Mouse (Mus musculus) midbrain, embryonic 11.5 days (tissue): ENCODE measurements around the gene Ap5z1. TPM values are rescaled to one million over a fixed set of nuclear protein-coding genes. Genes with fewer than 3 reads are reported as not detected.

ENCODE experiments used
- ATAC-seq: fragments of 200-750 bp; cut with Nextera tagmentation; 2 replicates; pipeline ENCODE4 v1.8.0; 2017; ENCODE audit warnings: moderate TSS enrichment, moderate library complexity; ENCODE audit not compliant: low FRiP score
- DNase-seq: peaks from one replicate; pipeline ENCODE4 v3.0.0; 2015; ENCODE audit warnings: low spot score; ENCODE audit errors: missing footprints
- H3K27ac ChIP-seq: fragments of 300-500 bp; sonication (generic); 2 replicates; pipeline ENCODE4 v1.5.1; 2014; ENCODE audit warnings: low read depth, low read length
- H3K27me3 ChIP-seq: fragments of 300-500 bp; sonication (generic); 2 replicates; pipeline ENCODE4 v1.6.1; 2014; ENCODE audit warnings: mild to moderate bottlenecking, low read length, moderate library complexity, mixed read lengths; ENCODE audit not compliant: control insufficient read depth, insufficient read depth
- H3K36me3 ChIP-seq: fragments of 300-500 bp; sonication (generic); 2 replicates; pipeline ENCODE4 v1.6.1; 2014; ENCODE audit warnings: mild to moderate bottlenecking, low read length, moderate library complexity, mixed read lengths; ENCODE audit not compliant: control insufficient read depth, insufficient read depth
- H3K4me1 ChIP-seq: fragments of 300-500 bp; sonication (generic); 2 replicates; pipeline ENCODE4 v1.6.1; 2014; ENCODE audit warnings: low read length; ENCODE audit not compliant: control insufficient read depth, insufficient read depth
- H3K4me2 ChIP-seq: fragments of 300-500 bp; sonication (generic); 2 replicates; pipeline ENCODE4 v1.6.1; 2014; ENCODE audit warnings: mild to moderate bottlenecking, moderate library complexity
- H3K4me3 ChIP-seq: fragments of 300-500 bp; sonication (generic); 2 replicates; pipeline ENCODE4 v1.5.1; 2014; ENCODE audit warnings: low read depth, low read length
- H3K9ac ChIP-seq: fragments of 300-500 bp; sonication (generic); 2 replicates; pipeline ENCODE4 v1.6.1; 2014; ENCODE audit warnings: low read length
- H3K9me3 ChIP-seq: fragments of 300-500 bp; sonication (generic); 2 replicates; pipeline ENCODE4 v1.6.1; 2016; ENCODE audit warnings: low read length; ENCODE audit not compliant: control insufficient read depth
- WGBS: fragments of 180-500 bp; shearing (Covaris S2); extraction: QIAGEN DNeasy Blood & Tissue Kit; methylation state at CpG from one replicate; pipeline ENCODE4 v1.1.7; 2014; 5-methylcytosine and 5-hydroxymethylcytosine counted together
- polyA plus RNA-seq: library from polyadenylated mRNA; unstranded; fragments of >200 nt; fragmentation: Nextera tagmentation; extraction: Ambion mirVana; gene quantifications from 2 replicates; pipeline ENCODE4 v1.2.1, GENCODE M21; 2014

Gene Ap5z1
- polyA plus RNA-seq, 1 experiment from 2014 or later = 10.5 TPM

DNA sequence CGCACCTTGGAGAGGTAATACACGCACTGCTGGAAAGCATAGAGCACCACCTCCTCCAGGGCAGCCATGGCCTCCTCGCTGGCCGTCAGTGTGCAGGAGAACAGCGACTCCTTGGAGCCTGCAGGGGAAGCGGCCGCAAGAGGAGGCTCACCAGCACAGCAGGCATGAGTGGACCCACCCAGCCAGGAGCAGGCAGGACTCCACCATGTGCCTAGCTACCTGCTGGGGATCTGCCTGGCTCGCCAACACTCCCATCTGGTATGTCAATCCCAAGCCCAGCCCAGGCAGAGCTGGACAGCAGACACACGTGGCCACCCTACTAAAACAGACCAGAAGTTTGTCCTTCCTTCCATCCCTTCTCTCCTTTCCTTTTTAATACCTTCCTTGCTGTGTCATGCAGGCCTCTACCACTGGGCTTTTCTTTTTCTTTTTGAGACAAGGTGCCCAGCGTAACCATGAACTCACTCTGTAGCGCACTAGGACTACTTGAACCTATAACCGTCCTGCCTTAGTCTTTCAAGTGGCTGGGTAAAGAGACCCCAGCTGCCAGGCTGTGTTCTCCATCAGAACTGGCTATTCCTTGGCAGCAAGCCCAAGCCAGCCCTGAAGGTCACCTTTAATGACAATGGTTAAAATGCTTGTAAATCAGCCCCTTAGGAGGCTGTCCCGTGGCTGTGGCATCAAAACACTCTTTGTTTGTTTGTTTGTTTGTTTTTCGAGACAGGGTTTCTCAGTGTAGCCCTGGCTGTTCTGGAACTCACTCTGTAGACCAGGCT is 31.8 kb downstream of the Ap5z1 start:
- ATAC-seq (no peak), DNase-seq (no peak)
- Histone ChIP-seq H3K27me3 (no peaks in the 10 kb centered on the region), H3K9me3 (no peaks in the 10 kb centered on the region), H3K9ac (no peak overlapping the region), H3K4me1 (no peaks in the 10 kb centered on the region), H3K36me3 (no peaks in the 10 kb centered on the region), H3K4me3 (no peak overlapping the region), H3K4me2 (no peak overlapping the region), H3K27ac (no peak overlapping the region)
- WGBS = 64% methylated on average over 14 of the region's 14 CpGs

DNA sequence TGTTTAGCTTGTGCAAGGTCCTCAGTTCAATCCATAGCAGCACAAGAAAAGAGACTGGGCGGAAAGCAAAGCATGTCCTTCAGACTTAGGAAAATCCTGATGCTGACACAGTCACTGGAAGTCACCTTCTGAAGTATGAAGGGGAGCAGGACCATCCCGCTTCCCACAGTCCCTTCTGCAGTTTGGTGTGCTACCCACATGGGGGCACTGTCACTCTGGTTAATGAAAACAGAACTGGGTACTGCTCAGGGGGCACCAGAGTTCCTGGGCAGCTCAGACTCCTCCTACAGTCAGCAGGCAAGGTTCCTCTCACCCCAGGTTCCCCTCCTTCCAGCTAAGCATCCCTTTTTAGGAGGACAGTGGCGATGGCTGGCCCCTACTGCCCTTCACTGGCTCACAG is 35.2 kb downstream of the Ap5z1 start:
- no peaks in the 10 kb centered on the region for H3K27me3 ChIP-seq
- no peak overlapping the region for H3K4me2 ChIP-seq
- no peak overlapping the region for H3K9ac ChIP-seq
- H3K4me1 ChIP-seq = no peaks in the 10 kb centered on the region
- ATAC-seq = no peak
- H3K4me3 ChIP-seq = no peak overlapping the region
- H3K9me3 ChIP-seq = no peaks in the 10 kb centered on the region
- no peak overlapping the region for H3K27ac ChIP-seq
- 20% methylated on average over 3 of the region's 3 CpGs for WGBS
- H3K36me3 ChIP-seq = no peaks in the 10 kb centered on the region
- DNase-seq = peak; percentile 88

DNA sequence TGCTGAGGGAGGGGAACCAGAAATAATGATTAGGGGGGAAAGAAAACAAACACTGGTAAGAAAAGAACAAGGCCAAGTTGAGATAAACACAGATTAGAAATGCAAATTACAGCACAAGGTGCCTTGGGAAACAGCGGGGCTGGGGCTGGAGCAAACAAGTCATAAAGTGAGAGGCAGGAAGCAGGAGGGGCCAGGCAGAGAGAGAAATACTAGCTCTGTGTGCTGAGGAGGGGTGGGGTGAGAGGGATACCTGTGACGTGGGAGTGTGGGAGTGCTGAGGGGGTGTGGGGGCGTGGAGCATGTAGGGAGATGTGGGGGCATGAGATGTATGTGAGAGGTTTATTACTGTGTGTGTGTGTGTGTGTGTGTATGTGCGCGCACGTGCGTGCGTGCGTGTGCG is 37.2 kb downstream of the Ap5z1 start:
- 88% methylated on average over 10 of the region's 10 CpGs for WGBS
- Histone ChIP-seq H3K4me2 (no peak overlapping the region), H3K9me3 (no peaks in the 10 kb centered on the region)

DNA sequence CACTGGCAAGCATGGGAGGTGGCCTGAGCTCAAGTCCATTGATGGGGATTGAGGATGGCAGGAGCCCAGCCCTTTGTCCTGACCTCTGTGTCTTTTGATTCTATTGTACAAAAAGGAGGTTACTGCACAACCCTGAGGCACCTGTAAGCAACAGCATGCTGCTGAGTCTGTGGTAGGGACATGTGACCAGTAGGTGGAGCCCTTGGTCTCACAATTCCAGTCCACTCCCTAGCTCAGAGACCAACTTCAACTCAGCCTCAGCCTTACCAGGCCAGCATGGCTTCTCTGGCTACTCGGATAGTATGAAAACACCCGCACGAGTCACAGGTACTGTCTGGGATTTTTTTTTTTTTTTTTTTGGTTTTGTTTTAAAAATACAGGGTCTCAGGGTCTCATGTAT is 38.7 kb downstream of the Ap5z1 start:
- Histone ChIP-seq H3K27ac (no peak overlapping the region), H3K36me3 (no peaks in the 10 kb centered on the region), H3K27me3 (no peaks in the 10 kb centered on the region), H3K4me2 (no peak overlapping the region), H3K9ac (no peak overlapping the region), H3K4me3 (no peak overlapping the region), H3K4me1 (no peaks in the 10 kb centered on the region), H3K9me3 (no peaks in the 10 kb centered on the region)
- 16% methylated on average over 3 of the region's 3 CpGs for WGBS
- ATAC-seq = peak; percentile 88
- DNase-seq = peak; percentile 93

More for the DNA sequence above, 37.2 kb downstream of the Ap5z1 start:
- Histone ChIP-seq H3K27ac (no peak overlapping the region), H3K4me1 (no peaks in the 10 kb centered on the region), H3K4me3 (no peak overlapping the region), H3K27me3 (no peaks in the 10 kb centered on the region), H3K36me3 (no peaks in the 10 kb centered on the region), H3K9ac (no peak overlapping the region)
- no peak for DNase-seq
- no peak for ATAC-seq

DNA sequence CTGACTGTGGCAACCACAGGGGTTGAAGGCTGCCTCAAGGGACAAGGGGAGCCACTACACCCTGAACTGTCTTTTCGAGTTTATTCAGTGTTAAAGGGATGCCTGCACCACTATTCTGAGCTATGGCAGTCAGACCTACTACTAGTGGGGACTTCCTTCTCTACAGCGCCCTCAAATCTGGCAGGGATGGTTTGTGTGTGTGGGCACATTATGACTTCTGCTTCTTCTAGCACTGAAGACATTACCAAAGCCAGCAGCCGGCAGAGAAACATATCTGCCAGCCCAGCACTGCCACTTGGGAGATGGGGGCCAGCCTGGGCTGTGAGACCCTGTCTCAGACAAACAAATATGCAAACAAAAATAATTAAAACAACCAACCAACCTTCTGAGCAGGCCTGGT is 40.4 kb downstream of the Ap5z1 start:
- Histone ChIP-seq H3K4me2 (no peak overlapping the region), H3K36me3 (no peaks in the 10 kb centered on the region), H3K4me1 (peaks cover 2% of the 10 kb centered on the region), H3K27ac (no peak overlapping the region), H3K4me3 (no peak overlapping the region), H3K27me3 (no peaks in the 10 kb centered on the region), H3K9me3 (no peaks in the 10 kb centered on the region), H3K9ac (no peak overlapping the region)
- DNase-seq (no peak), ATAC-seq (no peak)
- 87% methylated on average over 3 of the region's 3 CpGs for WGBS

DNA sequence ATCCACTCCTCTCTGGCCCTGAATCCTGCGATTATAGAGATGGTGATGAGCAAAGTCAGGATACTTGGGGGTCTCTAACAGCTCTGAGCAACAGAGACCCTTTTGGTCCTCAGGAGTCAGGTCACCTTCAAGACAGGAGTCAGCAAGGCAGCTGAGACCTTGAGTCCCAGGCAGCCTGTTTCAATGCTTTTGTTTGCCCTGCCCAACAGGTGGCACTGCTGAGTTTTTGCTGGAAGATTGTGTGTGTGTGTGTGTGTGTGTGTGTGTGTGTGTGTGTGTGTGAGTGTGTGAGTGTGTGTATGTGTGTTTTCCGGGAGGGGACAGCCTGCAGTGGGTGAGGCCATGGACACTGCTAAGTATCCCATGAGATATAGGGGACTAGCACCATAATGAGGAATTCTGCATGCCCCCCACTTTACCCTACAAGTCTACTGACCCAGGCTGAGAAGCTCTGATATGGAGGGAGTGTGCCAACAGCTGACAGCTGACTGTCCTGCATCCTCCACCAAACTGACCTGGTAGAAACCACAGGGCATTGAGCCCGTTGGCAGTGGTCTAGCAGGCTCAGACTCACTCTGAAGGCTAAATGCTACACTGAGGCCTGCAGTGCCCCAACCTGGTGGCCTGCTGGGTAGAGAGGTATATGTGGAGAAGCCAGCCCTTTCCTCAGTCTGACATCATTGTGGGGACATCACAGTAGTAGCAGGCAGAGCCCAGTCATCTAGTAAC is 42.1 kb downstream of the Ap5z1 start:
- WGBS = 84% methylated on average over 3 of the region's 3 CpGs
- H3K27me3 ChIP-seq = no peaks in the 10 kb centered on the region; the same call in 1 of the 2 replicates
- peaks cover 12% of the 10 kb centered on the region for H3K4me1 ChIP-seq
- no peak overlapping the region for H3K4me3 ChIP-seq
- no peaks in the 10 kb centered on the region for H3K9me3 ChIP-seq
- no peak overlapping the region for H3K9ac ChIP-seq
- no peaks in the 10 kb centered on the region for H3K36me3 ChIP-seq
- no peak overlapping the region for H3K4me2 ChIP-seq
- ATAC-seq = no peak
- no peak overlapping the region for H3K27ac ChIP-seq
- no peak for DNase-seq

DNA sequence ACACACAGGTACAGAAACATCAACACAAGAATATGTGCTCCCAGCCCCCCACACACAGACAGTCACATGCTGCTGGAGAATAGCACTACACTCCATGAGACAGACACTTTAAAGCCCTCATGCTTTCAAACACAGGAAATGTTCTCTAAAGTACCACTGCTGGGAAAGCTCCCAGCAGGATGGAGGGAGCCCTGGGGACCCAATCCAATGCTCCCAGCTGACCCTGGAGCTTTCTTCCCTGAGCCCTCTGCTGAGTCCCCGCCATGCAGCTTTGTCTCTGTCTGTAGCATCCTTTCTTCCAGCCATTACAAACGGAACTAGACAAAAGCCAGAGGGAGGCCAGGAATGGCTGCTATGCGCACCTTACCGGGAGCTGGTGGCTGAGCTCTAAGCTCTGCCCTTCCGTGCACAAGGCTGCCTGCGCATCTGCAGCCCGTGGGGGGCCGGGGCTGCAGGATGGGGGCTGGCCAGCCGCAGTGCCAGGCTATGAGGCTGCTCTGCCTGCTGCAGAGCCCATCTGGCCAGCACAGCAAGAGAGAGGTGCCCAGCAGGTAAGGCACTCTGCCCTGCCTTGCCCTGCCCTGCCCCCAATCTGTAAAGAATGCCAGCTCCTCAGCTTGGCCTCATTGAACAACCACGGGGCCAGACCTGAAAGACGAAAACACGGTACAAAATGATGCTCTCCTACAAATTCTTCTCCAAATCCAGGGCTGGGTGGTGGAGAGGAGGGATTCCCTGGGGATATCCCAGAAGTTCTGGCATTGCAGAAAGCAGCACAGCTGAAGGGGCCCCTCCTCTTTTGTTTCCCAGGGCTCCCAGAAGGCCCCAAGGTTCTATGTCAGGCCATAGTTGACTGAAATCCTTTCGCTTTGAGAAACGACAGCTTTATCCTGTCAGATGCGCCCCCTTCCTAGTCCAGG is 45.7 kb downstream of the Ap5z1 start:
- ATAC-seq (peak; percentile 24; the same call in 1 of the 2 replicates), DNase-seq (peak; percentile 87)
- Histone ChIP-seq H3K4me1 (peaks cover 12% of the 10 kb centered on the region), H3K9ac (peak overlapping the region; percentile 55), H3K27ac (no peak overlapping the region), H3K36me3 (no peaks in the 10 kb centered on the region), H3K4me2 (peak overlapping the region; percentile 27), H3K4me3 (0 out of 2 replicates have a peak overlapping the region, but pooled peaks have one; percentile 6), H3K9me3 (no peaks in the 10 kb centered on the region), H3K27me3 (no peaks in the 10 kb centered on the region; the same call in 1 of the 2 replicates)
- 8% methylated on average over 15 of the region's 15 CpGs for WGBS

DNA sequence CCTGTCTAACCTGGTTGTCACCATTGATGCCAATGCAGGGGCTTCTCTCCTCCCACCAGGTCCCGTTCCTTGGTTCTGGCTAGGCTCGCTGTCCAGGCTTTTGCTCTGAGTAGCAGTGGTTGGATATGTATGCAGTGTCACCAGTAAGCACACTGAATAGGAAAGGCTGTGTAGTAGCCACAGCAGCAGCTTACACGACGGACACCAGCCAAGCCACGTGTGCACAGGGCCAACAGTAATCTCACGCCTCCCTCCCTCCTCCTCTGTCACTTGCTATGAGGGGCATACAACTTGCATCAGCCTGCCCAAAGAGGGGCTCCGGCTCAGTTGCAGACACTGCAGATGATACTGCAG is 46.3 kb downstream of the Ap5z1 start:
- Histone ChIP-seq H3K36me3 (no peaks in the 10 kb centered on the region), H3K4me3 (no peak overlapping the region), H3K4me1 (peaks cover 12% of the 10 kb centered on the region), H3K9ac (peak overlapping the region; percentile 55), H3K4me2 (no peak overlapping the region), H3K27ac (no peak overlapping the region), H3K27me3 (no peaks in the 10 kb centered on the region; the same call in 1 of the 2 replicates), H3K9me3 (no peaks in the 10 kb centered on the region)
- ATAC-seq = no peak
- DNase-seq = no peak
- WGBS = 47% methylated on average over 7 of the region's 7 CpGs
